23 mouse cellular contexts compared by ENCODE assay signal in genomic region chr3:97199261-97199660, GRCm38 (mm10).
"Had no signal": no experiment of that assay in that cellular context is flagged by ENCODE, and none has a peak within 500 bp of the region (broad histone marks: within the 10 kb centered on the region; RNA-seq: fewer than 3 reads in every experiment).

No protein-coding gene starts in this region.

- H3K27me3 ChIP-seq: kidney, embryonic 15.5 days; limb, embryonic 12.5 days; limb, embryonic 15.5 days; liver, embryonic 15.5 days; lung, embryonic 15.5 days; midbrain, embryonic 12.5 days; midbrain, embryonic 15.5 days; neural tube, embryonic 15.5 days had no signal

- H3K4me1 ChIP-seq: limb, embryonic 15.5 days; lung, embryonic 15.5 days had no signal

- H3K36me3 ChIP-seq: liver, embryonic 15.5 days; lung, embryonic 15.5 days; neural tube, embryonic 15.5 days had no signal

- H3K9ac ChIP-seq: kidney, embryonic 15.5 days; limb, embryonic 12.5 days; limb, embryonic 15.5 days; liver, embryonic 15.5 days; lung, embryonic 15.5 days; midbrain, embryonic 12.5 days; midbrain, embryonic 15.5 days; neural tube, embryonic 15.5 days had no signal

- H3K9me3 ChIP-seq: kidney, embryonic 15.5 days; limb, embryonic 12.5 days; limb, embryonic 15.5 days; liver, embryonic 15.5 days; lung, embryonic 15.5 days; midbrain, embryonic 12.5 days; midbrain, embryonic 15.5 days; neural tube, embryonic 15.5 days had no signal

- DNase-seq: kidney, adult 11 months; kidney, adult 8-10 months; kidney, postnatal 10 days; kidney, postnatal 36 days; left cerebral cortex, postnatal 4 days; lung, adult 18-20 months; lung, postnatal 14 days; lung, postnatal 4 days; right cerebral cortex, adult 18-20 months; right cerebral cortex, postnatal 14 days; right cerebral cortex, postnatal 4 days; thymus, postnatal 25 days had no signal

- ATAC-seq: midbrain, embryonic 15.5 days had no signal

- H3K27ac ChIP-seq: kidney, embryonic 15.5 days; limb, embryonic 12.5 days; limb, embryonic 15.5 days; liver, embryonic 15.5 days; lung, embryonic 15.5 days; midbrain, embryonic 12.5 days; midbrain, embryonic 15.5 days; neural tube, embryonic 15.5 days; stomach, postnatal 0 days had no signal

- H3K4me3 ChIP-seq: kidney, embryonic 15.5 days; limb, embryonic 12.5 days; limb, embryonic 15.5 days; liver, embryonic 15.5 days; lung, embryonic 15.5 days; midbrain, embryonic 12.5 days; midbrain, embryonic 15.5 days; myocyte; neural tube, embryonic 15.5 days had no signal

- H3K4me2 ChIP-seq: kidney, embryonic 15.5 days; limb, embryonic 12.5 days; limb, embryonic 15.5 days; liver, embryonic 11.5 days; liver, embryonic 15.5 days; lung, embryonic 15.5 days; midbrain, embryonic 12.5 days; midbrain, embryonic 15.5 days; neural tube, embryonic 15.5 days had no signal
